Mouse (Mus musculus): Measurements from ENCODE around the gene Kcnj8. TPM values are rescaled to one million over a fixed set of nuclear protein-coding genes. Genes with fewer than 3 reads are reported as not detected.

The Kcnj8 gene
- polyA plus RNA-seq, 2 experiments from 2014 or later, result 0.20 TPM; not detected in 1

Other genes starting within 250 kb of the Kcnj8 start
- gene Slco1a5, start 248.6 kb downstream of the Kcnj8 start, polyA plus RNA-seq (2017; shearing (Covaris generic)), result not detected
- gene Pyroxd1, start 226.0 kb downstream of the Kcnj8 start, polyA plus RNA-seq (2017; shearing (Covaris generic)), result 10 to 100 TPM; 21.6 to 23.1 TPM
- 10 to 100 TPM; 37.2 to 60.4 TPM for gene Recql, start 184.5 kb downstream of the Kcnj8 start, polyA plus RNA-seq (2017; shearing (Covaris generic))
- 10 to 100 TPM; 49.1 to 50.1 TPM for gene Golt1b, start 184.4 kb downstream of the Kcnj8 start, polyA plus RNA-seq (2017; shearing (Covaris generic))
- under 1 TPM in 1 of 2 experiments, not detected in 1; 0.79 TPM for gene Spx, start 158.2 kb downstream of the Kcnj8 start, polyA plus RNA-seq (2017; shearing (Covaris generic))
- gene Gys2, start 98.5 kb downstream of the Kcnj8 start, polyA plus RNA-seq (2017; shearing (Covaris generic)), result not detected
- 10 to 100 TPM; 67.6 to 85.1 TPM for gene Ldhb, start 63.7 kb downstream of the Kcnj8 start, polyA plus RNA-seq (2017; shearing (Covaris generic))
- gene Abcc9, start 130.7 kb upstream of the Kcnj8 start, polyA plus RNA-seq (2017; shearing (Covaris generic)), result not detected
- gene Cmas, start 185.1 kb upstream of the Kcnj8 start, polyA plus RNA-seq (2017; shearing (Covaris generic)), result 10 to 100 TPM; 12.4 to 14.3 TPM
- gene Sult6b2, start 232.9 kb upstream of the Kcnj8 start, polyA plus RNA-seq (2017; shearing (Covaris generic)), result not detected

All from activated CD4-positive, CD25-positive, alpha-beta regulatory T cell, adult 4 months (primary cell).